30 mouse cellular contexts compared by ENCODE assay signal in the genomic region with DNA sequence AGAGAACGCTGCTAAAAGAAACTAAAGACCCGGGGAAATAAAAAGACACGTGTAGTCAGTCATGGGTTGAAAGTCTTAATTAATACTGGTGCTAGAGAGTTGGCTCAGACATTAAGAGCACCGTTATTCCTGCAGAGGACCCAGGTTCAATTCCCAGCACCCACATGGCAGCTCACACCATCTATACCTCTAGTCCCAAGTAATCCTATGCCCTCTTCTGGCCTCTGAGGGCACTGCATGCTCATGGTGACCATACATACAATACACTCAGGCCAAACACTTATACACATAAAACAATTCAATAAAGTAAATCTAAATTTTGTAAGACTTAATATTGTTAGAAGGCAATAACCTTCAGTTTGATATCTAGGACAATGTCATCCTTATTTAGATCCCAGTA. TPM values are rescaled to one million over a fixed set of nuclear protein-coding genes. Genes with fewer than 3 reads are reported as not detected.
A peak's percentile ranks its signal among the peaks of the same experiment; 100 is the strongest.
DNase-seq lines count a peak whose midpoint lies in the region; ATAC-seq and TF ChIP-seq lines count a peak whose summit lies in the region.
"Had no signal": no experiment of that assay in that cellular context is flagged by ENCODE, and none has a peak within 500 bp of the region (broad histone marks: within the 10 kb centered on the region; RNA-seq: fewer than 3 reads in every experiment).

No protein-coding gene starts in this region.

- no peak overlapping the region for H3K9ac ChIP-seq in intestine, postnatal 0 days (ENCODE audit: low read depth, low read length)
- H3K9ac ChIP-seq in intestine, embryonic 15.5 days = no peak overlapping the region
- no peak overlapping the region for H3K9ac ChIP-seq in lung, embryonic 14.5 days
- H3K9ac ChIP-seq: embryonic facial prominence, embryonic 13.5 days; heart, embryonic 13.5 days; limb, embryonic 13.5 days; liver, embryonic 15.5 days; stomach, embryonic 15.5 days had no signal

- H3K36me3 ChIP-seq in intestine, postnatal 0 days (ENCODE audit: control insufficient read depth, insufficient read depth) = no peaks in the 10 kb centered on the region
- no peaks in the 10 kb centered on the region for H3K36me3 ChIP-seq in intestine, embryonic 15.5 days
- no peaks in the 10 kb centered on the region for H3K36me3 ChIP-seq in lung, embryonic 14.5 days (ENCODE audit: insufficient read depth)
- H3K36me3 ChIP-seq: embryonic facial prominence, embryonic 13.5 days; heart, embryonic 13.5 days; limb, embryonic 13.5 days; liver, embryonic 15.5 days; stomach, embryonic 15.5 days had no signal

- H3K27me3 ChIP-seq in intestine, postnatal 0 days (replicated peaks; ENCODE audit: control insufficient read depth, insufficient read depth, low read length) = no peaks in the 10 kb centered on the region
- H3K27me3 ChIP-seq in intestine, embryonic 15.5 days (replicated peaks) = no peaks in the 10 kb centered on the region
- H3K27me3 ChIP-seq in lung, embryonic 14.5 days (ENCODE audit: insufficient read depth, low read length) = no peaks in the 10 kb centered on the region
- H3K27me3 ChIP-seq: embryonic facial prominence, embryonic 13.5 days; heart, embryonic 13.5 days; limb, embryonic 13.5 days; liver, embryonic 15.5 days; Patski; stomach, embryonic 15.5 days had no signal

- no peaks in the 10 kb centered on the region for H3K9me3 ChIP-seq in intestine, postnatal 0 days (ENCODE audit: control insufficient read depth)
- H3K9me3 ChIP-seq in intestine, embryonic 15.5 days = no peaks in the 10 kb centered on the region
- no peaks in the 10 kb centered on the region for H3K9me3 ChIP-seq in lung, embryonic 14.5 days (ENCODE audit: low read depth, low read length)
- H3K9me3 ChIP-seq: heart, embryonic 13.5 days; limb, embryonic 13.5 days; liver, embryonic 15.5 days; stomach, embryonic 15.5 days had no signal

- no peak for DNase-seq in lung, embryonic 14.5 days
- no peak for DNase-seq in lung, postnatal 14 days
- DNase-seq in B cell, adult 2 months = peak; percentile 23 to 26
- DNase-seq in ES-CJ7 (ENCODE audit: low read depth, low spot score) = peak; percentile 38
- no peak for DNase-seq in adrenal gland, adult (ENCODE audit: inconsistent age in 2 of 2, low spot score in 1 of 2)
- DNase-seq in right cerebral cortex, postnatal 25 days = no peak
- DNase-seq: adrenal gland, postnatal 25 days; cerebellum, adult 8-10 months; cerebellum, postnatal 36 days; embryo, embryonic 11 days; gastrocnemius, postnatal 10 days; heart, adult 11 months; heart, postnatal 14 days; kidney, adult 2 months; kidney, postnatal 10 days; layer of hippocampus, postnatal 36 days; right cerebral cortex, adult 18-20 months had no signal

- H3K4me1 ChIP-seq in intestine, postnatal 0 days (replicated peaks; ENCODE audit: control insufficient read depth, insufficient read depth, low read length) = no peaks in the 10 kb centered on the region
- H3K4me1 ChIP-seq in intestine, embryonic 15.5 days (replicated peaks) = peaks cover 19% of the 10 kb centered on the region
- H3K4me1 ChIP-seq in lung, embryonic 14.5 days (ENCODE audit: insufficient read depth) = peaks cover 14% of the 10 kb centered on the region

- no peak overlapping the region for H3K4me3 ChIP-seq in intestine, postnatal 0 days (ENCODE audit: low read depth, low read length)
- H3K4me3 ChIP-seq in intestine, embryonic 15.5 days (replicated peaks) = no peak overlapping the region
- no peak overlapping the region for H3K4me3 ChIP-seq in lung, embryonic 14.5 days (ENCODE audit: low read depth, low read length)
- H3K4me3 ChIP-seq: embryonic facial prominence, embryonic 13.5 days; erythroblast, embryonic 14.5 days; heart, embryonic 13.5 days; limb, embryonic 13.5 days; liver, embryonic 15.5 days; stomach, embryonic 15.5 days had no signal

- TF ChIP-seq CTCF in intestine, postnatal 0 days (IDR thresholded peaks at IDR 0.05; ENCODE audit: low read depth) = peak; percentile 32
- TF ChIP-seq CTCF in lung, embryonic 14.5 days (IDR thresholded peaks at IDR 0.05; ENCODE audit: low read depth) = 0 out of 2 replicates have a peak, but pooled peaks have one; percentile 18

- no peak overlapping the region for H3K27ac ChIP-seq in intestine, postnatal 0 days (ENCODE audit: low read depth, low read length)
- H3K27ac ChIP-seq in intestine, embryonic 15.5 days = no peak overlapping the region
- H3K27ac ChIP-seq in lung, embryonic 14.5 days (ENCODE audit: low read depth) = no peak overlapping the region
- H3K27ac ChIP-seq: embryonic facial prominence, embryonic 13.5 days; heart, embryonic 13.5 days; limb, embryonic 13.5 days; liver, embryonic 15.5 days; stomach, embryonic 15.5 days had no signal

- no peak overlapping the region for H3K4me2 ChIP-seq in intestine, postnatal 0 days (replicated peaks; ENCODE audit: low read depth)
- H3K4me2 ChIP-seq in intestine, embryonic 15.5 days (replicated peaks) = no peak overlapping the region
- H3K4me2 ChIP-seq in lung, embryonic 14.5 days = no peak overlapping the region
- H3K4me2 ChIP-seq: embryonic facial prominence, embryonic 13.5 days; heart, embryonic 13.5 days; limb, embryonic 13.5 days; liver, embryonic 15.5 days; stomach, embryonic 15.5 days had no signal

- ATAC-seq in intestine, postnatal 0 days = no peak
- ATAC-seq in intestine, embryonic 15.5 days = no peak
- ATAC-seq in lung, embryonic 14.5 days (ENCODE audit: insufficient read depth) = no peak
- ATAC-seq: forebrain, embryonic 14.5 days; midbrain, embryonic 16.5 days; Patski had no signal

- WGBS in intestine, postnatal 0 days = 97% methylated on average over 4 of the region's 4 CpGs
- 95% methylated on average over 4 of the region's 4 CpGs for WGBS in intestine, embryonic 15.5 days
- WGBS in lung, embryonic 14.5 days = 94% methylated on average over 4 of the region's 4 CpGs

RNA-seq across cellular contexts. Expression of a gene that starts 41.8 kb away (rescaled TPM):
- 20.5 and 22.2 TPM in 2 replicates for polyA plus RNA-seq in intestine, postnatal 0 days (2015; fragmentation: Nextera tagmentation; extraction: Ambion mirVana)
- polyA plus RNA-seq in intestine, embryonic 15.5 days (2015; fragmentation: Nextera tagmentation; extraction: Ambion mirVana) = 21.4 and 23.4 TPM in 2 replicates
- 11.2 and 11.5 TPM in 2 replicates for polyA plus RNA-seq in lung, embryonic 14.5 days (2014; fragmentation: Nextera tagmentation; extraction: Ambion mirVana)

RNA-seq across cellular contexts. Expression of a gene that starts 53.3 kb away (rescaled TPM):
- polyA plus RNA-seq in intestine, postnatal 0 days (2015; fragmentation: Nextera tagmentation; extraction: Ambion mirVana) = not detected in 2 replicates
- not detected in 2 replicates for polyA plus RNA-seq in intestine, embryonic 15.5 days (2015; fragmentation: Nextera tagmentation; extraction: Ambion mirVana)
- polyA plus RNA-seq in lung, embryonic 14.5 days (2014; fragmentation: Nextera tagmentation; extraction: Ambion mirVana) = not detected in 2 replicates
- polyA plus RNA-seq: erythroblast, embryonic 14.5 days; forebrain, embryonic 14.5 days; heart, embryonic 13.5 days; liver, embryonic 15.5 days; Patski; stomach, embryonic 15.5 days; thymus, postnatal 0 days; urinary bladder, adult 2 months had no signal

Comparison
In these comparisons a context has a peak if more than half of its experiments do, and no peak if none do; other contexts are left out.
1. DNase-seq: peak in B cell, adult 2 months (2 of 2) and ES-CJ7 (single experiment); none in lung, embryonic 14.5 days (single experiment), lung, postnatal 14 days (single experiment), adrenal gland, adult (0 of 2) and right cerebral cortex, postnatal 25 days (single experiment).